Mouse (Mus musculus) mesoderm, embryonic 11.5 days (tissue): Measurements from ENCODE around the gene Rasa4.
"Not testable (repeated sequence)": the region's sequence is repeated elsewhere in the genome, so short reads cannot be mapped to it uniquely, and the experiment has no call there.

Source experiments
- DNase-seq: peaks from one replicate; pipeline ENCODE4 v3.0.0-alpha.2; 2012; ENCODE audit warnings: low read depth, low spot score

Gene Rasa4

DNA sequence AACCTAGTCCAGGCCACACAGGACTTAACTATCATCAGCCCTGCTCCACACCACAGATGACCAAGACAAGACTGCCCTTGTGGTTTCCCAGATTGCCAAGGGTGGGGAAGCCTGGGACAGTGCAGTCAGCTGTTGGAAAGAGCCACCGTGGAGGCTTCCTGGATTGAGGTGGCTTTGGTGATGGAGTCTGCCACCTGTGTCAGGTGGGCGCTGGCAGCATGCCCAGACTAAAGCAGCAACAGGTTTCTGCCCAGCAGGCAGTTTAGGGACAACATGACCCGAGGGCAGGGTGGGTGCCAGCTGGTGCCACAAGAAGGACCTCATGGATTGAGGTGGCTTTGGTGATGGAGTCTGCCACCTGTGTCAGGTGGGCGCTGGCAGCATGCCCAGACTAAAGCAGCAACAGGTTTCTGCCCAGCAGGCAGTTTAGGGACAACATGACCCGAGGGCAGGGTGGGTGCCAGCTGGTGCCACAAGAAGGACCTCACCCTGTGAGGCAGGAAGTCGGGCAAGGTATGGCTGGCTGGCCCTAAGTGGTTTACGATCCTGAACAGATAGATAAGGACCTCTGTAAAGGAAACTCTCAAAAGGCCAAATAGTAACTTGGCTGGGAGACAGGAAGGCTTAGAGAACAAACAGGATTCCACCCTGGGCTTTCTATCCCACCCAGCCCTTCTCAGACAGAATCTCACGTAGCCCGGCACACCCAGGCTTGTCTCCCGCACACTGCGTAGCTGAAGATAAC lies 17.1 kb upstream of the Rasa4 start:
- not testable (repeated sequence) for DNase-seq

GRCm38 (mm10) chr5:136069411-136069810 lies 14.3 kb upstream of the Rasa4 start:
- no peak for DNase-seq

GRCm38 (mm10) chr5:136073051-136073450 lies 10.7 kb upstream of the Rasa4 start:
- DNase-seq, result no peak

DNA sequence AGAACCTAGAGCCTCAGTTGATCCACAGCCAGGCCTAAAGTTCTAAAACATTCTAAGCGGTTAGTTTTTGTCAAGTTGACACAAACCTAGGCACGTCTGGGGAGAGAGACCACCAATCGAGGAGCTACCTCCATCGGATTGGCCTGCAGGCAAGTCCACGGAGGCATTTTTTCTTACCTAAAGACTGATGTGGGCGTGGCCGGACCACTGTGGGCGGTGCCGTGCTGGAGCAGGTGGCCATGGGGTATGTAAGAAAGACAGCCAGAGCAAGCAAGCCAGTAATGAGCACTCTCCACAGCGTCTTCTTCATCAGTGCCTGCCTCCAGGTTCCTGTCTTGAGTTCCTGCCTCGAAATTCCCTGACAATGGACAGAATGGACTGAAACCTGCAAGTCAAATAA lies 10.2 kb upstream of the Rasa4 start:
- DNase-seq, result no peak

DNA sequence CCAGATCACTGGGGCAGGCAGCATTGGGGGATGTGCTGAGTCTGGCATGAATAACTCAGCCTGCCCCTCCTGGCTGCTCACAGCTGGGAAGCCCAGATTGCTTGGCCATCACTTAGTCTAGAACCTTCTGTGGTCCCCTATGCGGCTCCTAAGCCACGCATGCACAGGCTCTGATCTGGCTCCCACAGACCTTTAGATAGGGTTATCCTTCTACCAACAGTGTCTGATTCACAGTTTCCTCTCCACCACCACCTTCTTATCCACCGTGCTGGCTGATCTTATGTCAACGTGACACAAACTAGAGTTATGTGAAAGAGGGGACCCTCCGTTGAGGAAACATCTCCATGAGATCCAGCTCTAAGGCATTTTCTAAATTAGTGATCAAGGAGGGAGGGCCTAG lies 8.6 kb upstream of the Rasa4 start:
- no peak for DNase-seq

DNA sequence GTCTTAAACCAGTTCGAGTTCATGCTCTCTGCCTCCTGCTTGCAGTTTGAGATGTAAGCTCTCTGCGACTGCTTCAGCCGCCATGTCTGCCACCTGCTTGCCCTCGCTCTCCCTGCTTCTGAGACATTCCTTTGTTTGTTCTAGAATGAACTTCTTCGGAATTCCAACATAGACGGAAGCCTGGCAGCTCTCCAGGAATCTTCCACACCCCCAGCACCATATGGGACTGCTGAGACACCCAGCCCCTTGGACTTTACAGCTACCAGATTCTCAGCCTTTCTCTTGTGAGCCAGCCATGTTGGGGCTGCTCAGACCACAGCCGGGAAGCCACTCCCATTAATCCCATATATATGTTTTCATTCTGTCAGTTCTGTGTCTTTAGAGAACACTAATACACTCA lies 7.4 kb upstream of the Rasa4 start:
- no peak for DNase-seq

- DNase-seq, result no peak
Measured at GRCm38 (mm10) chr5:136077001-136077550, 6.6 kb upstream of the Rasa4 start.

DNA sequence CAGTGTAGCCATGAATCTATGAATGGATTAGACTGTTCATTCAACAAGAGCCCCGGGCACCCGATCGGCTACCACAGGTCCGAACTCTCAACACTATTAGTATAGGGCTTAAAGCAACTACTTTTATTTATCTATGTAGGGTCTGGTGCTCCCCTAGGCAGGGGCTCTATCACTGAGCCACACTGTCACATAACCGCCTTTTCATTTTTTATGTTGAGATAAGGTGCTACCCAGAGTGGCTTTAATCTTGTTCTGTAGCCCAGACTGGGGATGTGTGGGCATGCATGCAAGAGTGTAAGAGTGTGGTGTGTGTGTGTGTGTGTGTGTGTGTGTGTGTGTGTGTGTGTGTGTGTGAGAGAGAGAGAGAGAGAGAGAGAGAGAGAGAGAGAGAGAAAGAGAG lies 5.6 kb upstream of the Rasa4 start:
- no peak for DNase-seq

DNA sequence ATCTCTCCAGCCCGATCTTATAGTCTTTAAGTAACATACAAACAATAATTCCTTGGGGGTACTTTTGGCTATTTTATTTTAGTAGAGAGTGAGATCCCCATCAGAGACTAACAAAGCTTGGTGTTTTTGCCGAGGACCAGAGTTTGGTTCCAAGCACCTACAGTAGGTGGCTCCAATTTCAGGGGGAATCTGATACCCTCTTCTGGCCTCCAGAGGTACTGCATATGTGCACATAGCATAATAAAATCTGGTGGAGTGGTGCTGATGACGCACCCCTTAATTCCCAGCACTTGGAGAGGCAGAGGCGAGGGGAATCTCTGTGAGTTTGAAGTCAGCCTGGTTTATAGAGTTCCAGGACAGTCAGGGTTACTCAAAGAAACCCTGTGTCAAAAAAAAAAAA lies 1.4 kb upstream of the Rasa4 start:
- DNase-seq, result no peak

DNA sequence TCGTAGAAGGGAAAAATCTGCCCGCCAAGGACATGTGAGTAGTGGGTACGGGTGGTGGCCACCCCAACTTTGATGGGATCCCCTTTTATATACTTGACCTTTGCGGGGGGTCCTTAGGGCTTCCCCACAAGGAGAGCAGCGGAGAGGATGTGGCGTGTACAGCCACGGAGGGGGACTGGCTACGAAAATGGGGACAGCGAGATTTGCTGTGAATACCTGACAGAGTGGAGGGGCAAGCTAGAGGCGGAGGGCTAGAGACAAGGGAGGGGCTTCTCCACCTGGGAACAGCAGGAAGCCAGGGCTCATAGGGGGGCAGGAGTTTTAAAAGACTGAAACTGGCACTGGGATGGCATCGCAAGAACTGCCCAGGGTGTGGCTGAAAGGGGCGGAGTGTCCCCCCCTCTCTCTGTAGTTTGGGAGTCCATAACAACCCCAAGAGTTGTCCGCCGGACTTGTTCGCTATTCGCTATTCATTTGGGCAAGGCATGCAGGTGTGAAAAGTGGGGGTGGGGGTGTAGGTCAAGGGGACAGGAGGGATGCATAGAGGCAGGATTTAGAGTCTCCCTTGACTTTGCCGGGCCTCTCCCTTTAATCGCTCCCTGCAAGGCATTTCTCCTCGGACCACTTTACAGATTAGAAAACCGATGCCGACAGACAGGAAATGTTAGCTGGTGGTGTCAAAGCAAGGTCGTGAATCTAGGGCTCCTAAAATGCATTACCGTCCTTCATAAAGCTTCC lies 597 bp downstream of the Rasa4 start:
- no peak for DNase-seq

DNA sequence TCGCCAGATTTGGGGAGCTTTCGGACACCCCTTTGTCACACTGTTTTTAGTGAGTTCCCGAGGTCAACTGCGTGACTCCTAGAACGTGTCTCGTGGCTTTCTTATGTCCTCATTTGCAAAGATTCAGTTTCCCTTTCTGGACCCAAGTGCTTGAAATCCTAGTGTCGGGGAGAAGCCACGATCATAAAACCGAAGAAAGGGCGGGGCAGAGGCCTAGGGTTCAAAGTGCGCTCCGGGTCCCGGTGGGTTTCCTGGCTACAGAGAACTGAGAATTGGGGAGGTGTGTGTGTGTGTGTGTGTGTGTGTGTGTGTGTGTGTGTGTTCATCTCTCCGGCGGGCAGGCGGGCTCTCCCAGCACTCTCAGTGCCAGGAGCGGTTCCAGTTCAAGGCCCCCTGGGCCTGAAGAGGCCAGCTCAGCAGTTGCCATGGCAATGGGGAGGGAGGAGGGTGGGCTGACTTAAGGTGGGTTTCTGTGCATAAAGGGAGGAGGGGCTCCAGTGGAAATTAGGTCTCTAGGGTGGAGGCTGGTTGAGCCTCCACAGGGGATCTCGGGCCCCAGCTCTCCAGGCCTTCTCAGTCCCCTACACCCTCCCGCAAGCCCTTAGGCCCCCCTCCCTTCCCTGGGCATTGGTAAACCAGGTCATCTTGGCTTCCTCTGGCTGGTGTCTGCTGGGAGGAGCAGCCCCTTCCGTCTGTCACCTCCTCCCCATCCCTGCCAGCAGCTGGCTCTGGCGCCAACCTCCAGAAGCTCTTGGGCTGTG lies 1.4 kb downstream of the Rasa4 start:
- DNase-seq, result peak; percentile 59

GRCm38 (mm10) chr5:136086290-136086689 lies 2.6 kb downstream of the Rasa4 start:
- DNase-seq, result no peak

DNA sequence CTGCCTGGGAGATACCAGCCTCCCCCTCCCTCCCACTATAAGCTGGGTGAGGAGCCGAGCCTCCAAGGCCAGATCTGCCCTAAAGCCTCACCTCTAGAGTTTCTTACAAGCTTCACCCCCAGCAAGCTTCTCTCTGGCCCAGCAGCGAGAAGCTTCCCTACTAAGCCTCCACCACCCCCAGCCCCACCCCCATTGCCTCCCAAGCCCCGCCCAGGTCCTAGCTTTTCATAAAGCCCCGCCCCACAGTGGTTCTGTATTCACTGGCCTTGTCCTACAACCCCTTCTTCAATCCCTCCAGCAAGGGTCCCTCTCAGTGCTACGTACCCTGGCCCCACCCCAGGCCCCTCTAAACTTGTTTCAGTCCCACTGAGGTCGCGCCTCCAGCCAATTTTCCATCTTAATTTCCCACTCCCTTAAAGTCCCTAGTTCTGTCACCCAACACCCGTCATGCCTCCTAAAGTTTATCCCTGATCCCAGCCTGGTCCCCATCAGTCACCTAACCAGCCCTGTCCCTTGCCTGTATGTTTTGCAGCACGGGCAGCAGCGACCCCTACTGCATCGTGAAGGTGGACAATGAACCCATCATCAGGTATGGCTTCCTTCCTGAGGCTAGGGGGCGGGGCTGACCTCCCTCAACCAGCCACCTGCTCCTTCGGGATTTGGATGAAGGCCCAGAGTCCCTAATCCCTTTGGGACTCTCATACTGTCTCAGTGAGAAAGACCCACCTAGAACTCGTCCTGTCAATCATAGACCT lies 5.3 kb downstream of the Rasa4 start:
- DNase-seq, result no peak

DNA sequence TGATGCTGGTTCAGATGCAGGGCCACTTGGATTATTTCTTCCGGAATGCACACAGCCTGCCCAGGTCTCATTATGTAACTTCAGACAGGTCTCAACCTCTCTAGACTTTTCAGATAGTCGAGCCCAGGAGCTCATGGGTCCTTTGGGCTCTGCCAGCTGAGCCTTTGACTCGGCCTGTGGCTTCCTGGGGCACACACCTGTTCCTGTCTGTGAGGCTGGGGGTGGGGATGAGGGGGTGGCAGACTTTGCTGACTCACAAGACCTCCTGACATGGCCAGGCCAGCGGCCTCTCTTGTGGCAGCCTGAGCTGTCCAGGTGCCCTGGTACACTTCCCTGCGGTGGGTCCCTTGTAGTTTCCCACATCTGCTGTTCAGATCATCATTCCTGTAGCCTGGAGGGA lies 8.2 kb downstream of the Rasa4 start:
- DNase-seq, result no peak

- DNase-seq, result no peak
Measured at GRCm38 (mm10) chr5:136094249-136095010, 10.7 kb downstream of the Rasa4 start.

DNA sequence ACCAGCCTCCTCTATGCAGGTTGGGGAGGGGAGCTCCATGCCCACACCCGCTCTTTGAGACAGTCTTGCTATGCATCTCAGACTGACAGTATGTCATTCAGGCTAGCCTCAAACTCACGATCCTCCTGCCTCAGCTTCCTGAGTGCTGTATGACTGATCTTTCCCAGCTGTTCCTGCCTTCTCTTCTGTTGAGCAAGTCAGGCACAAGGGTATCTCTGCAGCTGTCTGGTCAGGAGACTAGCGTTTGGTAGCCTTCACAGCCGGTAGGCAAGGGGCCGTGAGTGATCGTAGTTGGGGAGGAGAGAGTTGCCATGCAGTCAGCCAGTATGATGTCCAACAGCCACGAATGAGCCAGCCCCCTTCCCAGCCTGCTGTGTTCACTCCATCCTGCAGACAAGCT lies 11.4 kb downstream of the Rasa4 start:
- DNase-seq, result no peak

DNA sequence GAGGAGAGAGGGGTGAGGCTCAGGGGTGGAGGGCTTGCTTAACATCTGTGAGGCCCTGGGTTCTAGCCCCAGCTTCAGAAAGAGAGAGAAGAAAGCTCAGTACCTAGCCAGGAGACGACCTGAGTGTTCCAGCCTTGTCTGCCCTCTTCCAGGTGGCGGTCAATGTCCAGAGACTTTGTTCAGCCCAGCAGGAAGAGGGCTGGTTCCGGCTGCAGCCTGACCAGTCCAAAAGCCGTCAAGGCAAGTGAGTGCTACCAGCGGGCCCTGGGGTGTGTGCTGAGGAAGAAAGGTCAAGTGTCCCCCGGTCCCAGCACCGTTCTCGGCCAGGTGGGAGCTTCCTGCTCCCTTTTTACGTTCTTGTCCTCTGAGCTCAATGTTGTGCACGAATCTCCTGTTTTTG lies 14.8 kb downstream of the Rasa4 start:
- no peak for DNase-seq

- DNase-seq, result peak; percentile 89
Measured at GRCm38 (mm10) chr5:136102099-136102820, 18.5 kb downstream of the Rasa4 start.

DNA sequence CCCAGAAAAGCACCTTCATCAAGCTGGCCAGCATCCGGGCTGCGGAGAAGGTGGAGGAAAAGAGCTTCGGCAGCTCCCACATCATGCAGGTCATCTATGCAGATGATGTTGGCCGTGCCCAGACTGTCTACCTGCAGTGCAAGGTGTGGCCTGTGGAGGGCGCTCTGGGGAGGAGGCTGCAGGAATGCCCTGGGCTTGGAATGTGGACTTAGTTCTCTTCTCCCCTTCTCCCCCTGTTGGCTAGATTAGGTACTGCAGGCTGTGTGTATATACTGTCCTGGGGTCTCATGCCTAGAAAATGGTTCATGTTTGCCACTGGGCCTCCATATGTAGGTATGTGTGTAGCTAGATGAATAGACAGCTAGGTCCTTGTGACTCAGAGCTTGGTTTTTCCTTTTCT lies 20.8 kb downstream of the Rasa4 start:
- peak; percentile 69 for DNase-seq

GRCm38 (mm10) chr5:136108486-136108885 lies 24.8 kb downstream of the Rasa4 start:
- DNase-seq, result no peak
